Mouse (Mus musculus): Measurements from ENCODE around the gene Heatr5a.

Heatr5a gene

GRCm38 (mm10) chr12:51845261-51845660, 125.9 kb downstream of the Heatr5a start:
- DNase-seq (ENCODE audit: low spot score): no peak

DNA sequence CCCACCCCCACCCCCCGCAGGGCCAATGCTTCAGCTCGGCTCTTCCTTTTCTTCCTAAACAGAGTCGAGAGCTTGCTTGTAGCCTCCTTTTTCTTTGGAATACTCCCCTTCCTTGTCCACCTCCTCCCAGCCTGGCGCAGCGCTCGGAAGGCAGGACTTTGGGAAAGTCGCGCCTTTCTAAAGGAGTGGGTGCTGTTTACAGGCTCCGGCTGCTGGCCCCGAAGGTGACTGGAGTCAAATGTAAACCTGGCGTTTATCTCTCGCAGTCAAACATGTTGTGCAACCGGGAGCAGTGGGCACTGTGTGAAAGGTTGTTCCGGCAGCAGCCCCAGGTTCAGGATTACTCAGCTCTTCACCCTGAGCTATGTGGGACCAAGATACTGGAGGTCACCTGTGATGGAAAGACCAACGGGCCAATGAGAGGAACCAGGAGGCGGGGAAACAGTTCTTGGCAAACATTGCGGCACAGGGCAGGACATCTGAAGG, 126.3 kb downstream of the Heatr5a start:
- DNase-seq (ENCODE audit: low spot score): peak; percentile 87

- no peak for DNase-seq (ENCODE audit: low spot score)
These were observed 127.3 kb downstream of the Heatr5a start for GRCm38 (mm10) chr12:51843576-51844520.

DNA sequence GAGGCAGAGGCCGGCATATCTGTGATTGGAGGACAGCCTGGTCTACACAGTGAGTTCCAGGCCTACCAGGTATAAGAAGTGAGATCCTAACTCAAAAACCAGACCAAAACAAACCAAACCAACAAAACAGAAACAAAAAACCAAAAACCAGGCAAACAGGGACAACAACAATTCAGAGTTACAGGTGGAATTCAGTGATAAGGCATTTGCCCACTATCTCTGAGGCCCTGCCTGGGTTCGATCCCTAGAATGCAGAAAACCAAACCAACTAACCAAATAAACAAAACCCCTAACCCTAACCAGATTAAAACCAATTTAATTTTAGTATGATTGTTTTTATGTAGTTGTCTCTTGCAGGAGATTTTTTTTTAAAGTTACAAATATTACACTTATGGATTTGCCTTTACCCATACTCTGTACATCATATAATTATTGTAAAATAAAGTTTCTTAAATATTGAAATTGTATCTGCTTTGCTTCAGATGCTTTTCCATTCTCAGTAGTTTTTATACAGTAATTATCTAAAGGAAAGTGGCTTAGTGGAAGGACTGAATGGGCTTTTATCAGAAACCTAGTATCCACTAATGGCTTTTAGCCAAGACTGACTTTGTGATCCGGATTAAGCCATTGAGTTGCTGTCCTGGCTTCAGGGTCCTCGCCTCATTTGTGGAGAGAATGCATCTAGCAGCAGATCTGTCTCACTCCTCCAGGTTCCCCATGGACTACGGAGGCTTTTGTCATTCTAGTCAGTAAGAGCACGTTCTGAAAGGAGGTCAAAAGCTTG, 128.8 kb downstream of the Heatr5a start:
- no peak for DNase-seq (ENCODE audit: low spot score)

- DNase-seq (ENCODE audit: low spot score): no peak
These were observed 131.3 kb downstream of the Heatr5a start for GRCm38 (mm10) chr12:51839856-51840255.

DNA sequence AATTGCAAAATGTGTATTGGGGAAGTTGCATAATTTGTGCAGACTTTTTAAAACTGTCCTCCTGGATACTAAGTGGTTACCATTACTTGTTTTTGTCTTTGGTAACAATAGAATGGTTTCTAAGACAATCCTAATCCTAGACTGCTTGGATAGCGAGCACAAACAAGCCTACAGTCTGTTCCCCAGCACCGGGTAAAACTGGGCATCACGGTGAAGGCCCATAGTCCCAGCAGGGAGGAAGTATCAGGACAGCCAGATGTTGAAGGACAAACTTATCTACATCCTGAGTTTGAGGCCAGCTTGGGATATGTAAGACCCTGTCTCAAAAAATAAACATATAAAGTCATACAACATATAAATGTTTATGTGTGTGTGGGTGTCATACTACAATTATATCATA, 135.9 kb downstream of the Heatr5a start:
- DNase-seq (ENCODE audit: low spot score): no peak

GRCm38 (mm10) chr12:51831931-51832330, 139.2 kb downstream of the Heatr5a start:
- DNase-seq (ENCODE audit: low spot score): no peak

GRCm38 (mm10) chr12:51831296-51831695, 139.8 kb downstream of the Heatr5a start:
- no peak for DNase-seq (ENCODE audit: low spot score)

- DNase-seq (ENCODE audit: low spot score): no peak
These were observed 140.4 kb downstream of the Heatr5a start for GRCm38 (mm10) chr12:51830671-51831070.

GRCm38 (mm10) chr12:51830077-51830402, 141.1 kb downstream of the Heatr5a start:
- DNase-seq (ENCODE audit: low spot score): peak; percentile 29

- DNase-seq (ENCODE audit: low spot score): peak; percentile 75
These were observed 141.6 kb downstream of the Heatr5a start, which contains the start of gene Hectd1 for GRCm38 (mm10) chr12:51829290-51830076. Hectd1 (minus strand) TSS chr12:51829536.

- peak; percentile 55 for DNase-seq (ENCODE audit: low spot score)
These were observed 142.3 kb downstream of the Heatr5a start for GRCm38 (mm10) chr12:51828716-51829289.

GRCm38 (mm10) chr12:51827958-51828650, 143.0 kb downstream of the Heatr5a start:
- DNase-seq (ENCODE audit: low spot score): no peak

Data from urinary bladder, postnatal 25 days (tissue).